Comparison of ENCODE assay signal across 16 mouse cellular contexts in genomic region chr2:85160901-85161637, GRCm38 (mm10). TPM values are rescaled to one million over a fixed set of nuclear protein-coding genes. Genes with fewer than 3 reads are reported as not detected.
DNase-seq lines count a peak whose midpoint lies in the region; ATAC-seq and TF ChIP-seq lines count a peak whose summit lies in the region.
"Had no signal": no experiment of that assay in that cellular context is flagged by ENCODE, and none has a peak within 500 bp of the region (broad histone marks: within the 10 kb centered on the region; RNA-seq: fewer than 3 reads in every experiment).

No protein-coding gene starts in this region.

- no peaks in the 10 kb centered on the region for H3K9me3 ChIP-seq in forebrain, embryonic 13.5 days (replicated peaks)
- no peaks in the 10 kb centered on the region for H3K9me3 ChIP-seq in hindbrain, postnatal 0 days (ENCODE audit: low read length)
- H3K9me3 ChIP-seq: embryonic facial prominence, embryonic 15.5 days; heart, embryonic 15.5 days; limb, embryonic 12.5 days had no signal

- no peak overlapping the region for H3K4me2 ChIP-seq in forebrain, embryonic 13.5 days
- H3K4me2 ChIP-seq in hindbrain, postnatal 0 days (ENCODE audit: low read depth, low read length): no peak overlapping the region
- H3K4me2 ChIP-seq: embryonic facial prominence, embryonic 15.5 days; heart, embryonic 15.5 days; limb, embryonic 12.5 days had no signal

- peaks cover 12% of the 10 kb centered on the region for H3K4me1 ChIP-seq in forebrain, embryonic 13.5 days
- H3K4me1 ChIP-seq in hindbrain, postnatal 0 days (ENCODE audit: insufficient read depth, low read length): 0 out of 2 replicates have a peak, but pooled peaks cover 6% of the 10 kb centered on the region
- H3K4me1 ChIP-seq: heart, embryonic 15.5 days; limb, embryonic 12.5 days had no signal

- no peaks in the 10 kb centered on the region for H3K36me3 ChIP-seq in forebrain, embryonic 13.5 days (ENCODE audit: poor library complexity, severe bottlenecking)
- H3K36me3 ChIP-seq in hindbrain, postnatal 0 days (ENCODE audit: insufficient read depth, low read length): no peaks in the 10 kb centered on the region
- H3K36me3 ChIP-seq: embryonic facial prominence, embryonic 15.5 days; heart, embryonic 15.5 days; limb, embryonic 12.5 days had no signal

- no peak overlapping the region for H3K4me3 ChIP-seq in forebrain, embryonic 13.5 days
- H3K4me3 ChIP-seq in hindbrain, postnatal 0 days (ENCODE audit: low read length): no peak overlapping the region
- H3K4me3 ChIP-seq: embryonic facial prominence, embryonic 15.5 days; heart, embryonic 15.5 days; layer of hippocampus, adult 2 months; limb, embryonic 12.5 days had no signal

- H3K9ac ChIP-seq in forebrain, embryonic 13.5 days: no peak overlapping the region
- H3K9ac ChIP-seq in hindbrain, postnatal 0 days (replicated peaks; ENCODE audit: low read length): no peak overlapping the region
- H3K9ac ChIP-seq: embryonic facial prominence, embryonic 15.5 days; heart, embryonic 15.5 days; limb, embryonic 12.5 days; liver, postnatal 0 days had no signal

- H3K27ac ChIP-seq in forebrain, embryonic 13.5 days: no peak overlapping the region
- H3K27ac ChIP-seq in hindbrain, postnatal 0 days: no peak overlapping the region
- H3K27ac ChIP-seq: embryonic facial prominence, embryonic 15.5 days; heart, embryonic 15.5 days; layer of hippocampus, adult 2 months; limb, embryonic 12.5 days had no signal

- DNase-seq in embryo, embryonic 10 days (ENCODE audit: low spot score): peak; percentile 42
- DNase-seq in embryo, embryonic 9.5 days (ENCODE audit: extremely low spot score): no peak
- DNase-seq in hindbrain, postnatal 0 days (ENCODE audit: low spot score): peak; percentile 21
- peak; percentile 20 for DNase-seq in neural tube, embryonic 10.5 days (ENCODE audit: extremely low spot score, low spot score)
- DNase-seq in layer of hippocampus, postnatal 10 days (ENCODE audit: low spot score in 2 of 2): no peak
- no peak for DNase-seq in cerebellum, adult 18-20 months
- no peak for DNase-seq in gastrocnemius, postnatal 4 days (ENCODE audit: low spot score in 2 of 2)
- DNase-seq: cerebellum, adult 9-11 months; liver, postnatal 0 days had no signal

- 76% methylated on average over 4 of the region's 4 CpGs for WGBS in forebrain, embryonic 13.5 days
- WGBS in hindbrain, postnatal 0 days: 72% methylated on average over 4 of the region's 4 CpGs

- no peaks in the 10 kb centered on the region for H3K27me3 ChIP-seq in forebrain, embryonic 13.5 days
- no peaks in the 10 kb centered on the region for H3K27me3 ChIP-seq in hindbrain, postnatal 0 days (ENCODE audit: insufficient read depth, low read length)
- H3K27me3 ChIP-seq: embryonic facial prominence, embryonic 15.5 days; heart, embryonic 15.5 days; limb, embryonic 12.5 days had no signal

- TF ChIP-seq CTCF in hindbrain, postnatal 0 days (IDR thresholded peaks at IDR 0.05; ENCODE audit: low read depth): no peak

- ATAC-seq in forebrain, embryonic 13.5 days: peak; percentile 58; the same call in 1 of the 2 replicates
- ATAC-seq in hindbrain, postnatal 0 days: peak; percentile 66
- ATAC-seq: intestine, postnatal 0 days; liver, postnatal 0 days had no signal

RNA-seq across cellular contexts. Expression of gene Aplnr, which starts 25.0 kb away (rescaled TPM):
- polyA plus RNA-seq in forebrain, embryonic 13.5 days (2015; fragmentation: Nextera tagmentation; extraction: Ambion mirVana): 20.0 and 21.7 TPM in 2 replicates
- 22.2 and 24.2 TPM in 2 replicates for total RNA-seq in hindbrain, postnatal 0 days (2014; rRNA removed)
- polyA plus RNA-seq in hindbrain, postnatal 0 days (2015; fragmentation: Nextera tagmentation; extraction: Ambion mirVana): 21.0 and 22.1 TPM in 2 replicates
- 10 to 100 TPM; 14.9 to 17.7 TPM for total RNA-seq in layer of hippocampus, postnatal 10 days (2021)
- 10 to 100 TPM; 86.8 to 91.9 TPM for total RNA-seq in gastrocnemius, postnatal 4 days (2021)

RNA-seq across cellular contexts. Expression of gene Lrrc55, which starts 35.9 kb away (rescaled TPM):
- polyA plus RNA-seq in forebrain, embryonic 13.5 days (2015; fragmentation: Nextera tagmentation; extraction: Ambion mirVana): 4.5 and 6.2 TPM in 2 replicates
- 27.3 and 33.7 TPM in 2 replicates for total RNA-seq in hindbrain, postnatal 0 days (2014; rRNA removed)
- polyA plus RNA-seq in hindbrain, postnatal 0 days (2015; fragmentation: Nextera tagmentation; extraction: Ambion mirVana): 9.0 and 9.7 TPM in 2 replicates
- total RNA-seq in layer of hippocampus, postnatal 10 days (2021): 10 to 100 TPM; 40.1 to 43.0 TPM
- total RNA-seq in gastrocnemius, postnatal 4 days (2021): 1 to 10 TPM; 3.0 to 4.7 TPM
- total RNA-seq: megakaryocyte, adult 5-6 weeks had no signal

Comparison
In these comparisons a context has a peak if more than half of its experiments do, and no peak if none do; other contexts are left out.
1. DNase-seq: peak in embryo, embryonic 10 days (single experiment), hindbrain, postnatal 0 days (single experiment) and neural tube, embryonic 10.5 days (single experiment); none in embryo, embryonic 9.5 days (single experiment), layer of hippocampus, postnatal 10 days (0 of 2), cerebellum, adult 18-20 months (0 of 2) and gastrocnemius, postnatal 4 days (0 of 2).